ENCODE assay signal across 17 mouse cellular contexts in genomic region chr2:174067793-174068419, GRCm38 (mm10).
"Had no signal": no experiment of that assay in that cellular context is flagged by ENCODE, and none has a peak within 500 bp of the region (broad histone marks: within the 10 kb centered on the region; RNA-seq: fewer than 3 reads in every experiment).

No protein-coding gene starts in this region.

- H3K9me3 ChIP-seq: limb, embryonic 12.5 days; liver, embryonic 15.5 days; midbrain, embryonic 15.5 days; neural tube, embryonic 13.5 days; stomach, embryonic 15.5 days had no signal

- H3K9ac ChIP-seq: limb, embryonic 12.5 days; liver, embryonic 15.5 days; lung, embryonic 14.5 days; midbrain, embryonic 15.5 days; neural tube, embryonic 13.5 days; stomach, embryonic 15.5 days had no signal

- H3K4me3 ChIP-seq: limb, embryonic 12.5 days; liver, embryonic 15.5 days; megakaryocyte, embryonic 14.5 days; midbrain, embryonic 15.5 days; neural tube, embryonic 13.5 days; stomach, embryonic 15.5 days had no signal

- H3K4me2 ChIP-seq: limb, embryonic 12.5 days; liver, embryonic 11.5 days; liver, embryonic 15.5 days; lung, embryonic 14.5 days; midbrain, embryonic 11.5 days; midbrain, embryonic 15.5 days; neural tube, embryonic 13.5 days; stomach, embryonic 15.5 days had no signal

- H3K4me1 ChIP-seq: megakaryocyte, embryonic 14.5 days; midbrain, embryonic 15.5 days had no signal

- ATAC-seq: intestine, embryonic 16.5 days; midbrain, embryonic 15.5 days had no signal

- H3K27me3 ChIP-seq: limb, embryonic 12.5 days; midbrain, embryonic 15.5 days; neural tube, embryonic 13.5 days; stomach, embryonic 15.5 days had no signal

- DNase-seq: kidney, adult 8-10 months; kidney, postnatal 36 days; layer of hippocampus, adult 9-11 months; lung, embryonic 14.5 days; lung, postnatal 14 days; thymus, postnatal 14 days had no signal

- H3K36me3 ChIP-seq: limb, embryonic 12.5 days; liver, embryonic 15.5 days; midbrain, embryonic 15.5 days; neural tube, embryonic 13.5 days; stomach, embryonic 15.5 days had no signal

- H3K27ac ChIP-seq: kidney, postnatal 0 days; limb, embryonic 12.5 days; liver, embryonic 15.5 days; macrophage; midbrain, embryonic 15.5 days; neural tube, embryonic 13.5 days; stomach, embryonic 15.5 days had no signal
